Mouse (Mus musculus) small intestine, adult 2 months (tissue): Measurements from ENCODE around the gene Med6. TPM values are rescaled to one million over a fixed set of nuclear protein-coding genes. Genes with fewer than 3 reads are reported as not detected.

Experiments
- H3K27ac ChIP-seq: fragments of 200-500 bp; 2 replicates; pipeline ENCODE4 v1.5.1; 2012; ENCODE audit warnings: low read depth, low read length, control low read depth, inconsistent platforms; ENCODE audit not compliant: insufficient read depth
- H3K27me3 ChIP-seq: fragments of 200-500 bp; 2 replicates; pipeline ENCODE4 v1.6.1; 2012; ENCODE audit warnings: mild to moderate bottlenecking, moderate library complexity, low read length, inconsistent platforms; ENCODE audit not compliant: control insufficient read depth, insufficient read depth
- H3K36me3 ChIP-seq: fragments of 200-500 bp; 2 replicates; pipeline ENCODE4 v1.6.1; 2012; ENCODE audit warnings: mild to moderate bottlenecking, low read length, control low read depth, inconsistent platforms; ENCODE audit not compliant: control insufficient read depth, insufficient read depth
- H3K4me1 ChIP-seq: fragments of 200-500 bp; 2 replicates; pipeline ENCODE4 v1.6.1; 2012; ENCODE audit warnings: low read length, inconsistent platforms, mixed read lengths; ENCODE audit not compliant: control insufficient read depth, insufficient read depth, insufficient read length
- H3K4me3 ChIP-seq: fragments of 200-500 bp; 2 replicates; pipeline ENCODE4 v1.5.1; 2012; ENCODE audit warnings: low read depth, mild to moderate bottlenecking, control low read depth, inconsistent platforms, low read length, moderate library complexity
- CTCF ChIP-seq: fragments of 200-500 bp; IDR thresholded peaks from 2 replicates; pipeline ENCODE4 v1.5.1; 2012; ENCODE audit warnings: low read depth, mild to moderate bottlenecking, control low read depth, inconsistent platforms, low read length, moderate library complexity, mixed read lengths; ENCODE audit not compliant: insufficient replicate concordance, insufficient read length; ENCODE audit errors: extremely low read depth
- POLR2A ChIP-seq: fragments of 200-500 bp; IDR thresholded peaks from 2 replicates; pipeline ENCODE4 v1.6.1; 2012; ENCODE audit warnings: low read depth, mild to moderate bottlenecking, control low read depth, inconsistent platforms, low read length, moderate library complexity
- WGBS: fragments of 180-500 bp; shearing (Covaris S2); methylation state at CpG from one replicate; pipeline ENCODE4 v1.1.7; 2018; 5-methylcytosine and 5-hydroxymethylcytosine counted together
- polyA plus RNA-seq: library from polyadenylated mRNA; depleted of rRNA; stranded (reverse); fragments of >200 nt; gene quantifications from 2 replicates; pipeline ENCODE4 v1.2.3, GENCODE M21; 2012

Gene Med6
- polyA plus RNA-seq, 1 experiment: 2.3 TPM

DNA sequence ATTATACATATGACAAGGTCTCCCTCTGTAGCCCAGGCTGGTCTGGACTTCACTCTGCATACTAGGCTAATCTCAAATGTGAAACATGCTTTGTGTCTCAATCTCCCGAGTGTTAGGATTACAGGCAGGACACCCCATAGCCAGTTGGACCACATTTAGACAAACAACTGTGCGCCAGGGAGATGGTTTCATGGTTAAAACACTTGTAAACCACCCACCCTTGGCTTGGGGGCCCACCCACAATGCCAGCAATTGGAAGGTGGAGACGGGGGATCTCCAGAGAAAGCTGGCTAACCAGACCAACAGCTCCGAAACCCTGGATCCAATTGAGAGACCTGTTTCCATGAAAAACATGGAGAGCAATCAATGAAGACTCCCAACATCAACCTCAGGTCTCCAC lies 33.3 kb upstream of the Med6 start:
- 75% methylated on average over 4 of the region's 4 CpGs for WGBS
- H3K4me1 ChIP-seq: peaks cover 5% of the 10 kb centered on the region
- peaks cover 26% of the 10 kb centered on the region for H3K27me3 ChIP-seq
- no peak overlapping the region for H3K27ac ChIP-seq
- no peaks in the 10 kb centered on the region for H3K36me3 ChIP-seq
- H3K4me3 ChIP-seq: no peak overlapping the region
- TF ChIP-seq POLR2A (no peak), CTCF (no peak)

DNA sequence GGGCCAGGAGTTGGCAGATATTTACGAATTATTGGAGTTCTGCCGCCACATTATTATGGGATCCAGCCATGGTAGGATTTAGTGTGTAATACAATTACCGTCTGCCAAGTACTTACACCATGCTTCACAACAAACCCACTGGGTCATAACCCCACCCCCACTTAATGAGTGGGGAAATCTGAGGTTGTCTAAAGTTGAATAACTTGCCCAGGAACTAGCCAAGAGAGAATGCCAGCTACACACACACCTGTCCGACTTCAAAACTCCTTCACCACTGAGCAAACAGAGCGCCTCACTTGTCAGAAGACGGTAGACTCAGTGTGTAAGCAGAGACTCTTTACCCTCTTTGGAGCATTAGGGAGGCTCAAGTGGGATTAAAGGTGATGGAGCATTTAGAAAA lies 32.6 kb upstream of the Med6 start:
- WGBS: 63% methylated on average over 6 of the region's 6 CpGs
- H3K36me3 ChIP-seq: no peaks in the 10 kb centered on the region
- TF ChIP-seq CTCF (no peak), POLR2A (no peak)
- peaks cover 5% of the 10 kb centered on the region for H3K4me1 ChIP-seq
- H3K27ac ChIP-seq: no peak overlapping the region
- peaks cover 26% of the 10 kb centered on the region for H3K27me3 ChIP-seq
- no peak overlapping the region for H3K4me3 ChIP-seq

DNA sequence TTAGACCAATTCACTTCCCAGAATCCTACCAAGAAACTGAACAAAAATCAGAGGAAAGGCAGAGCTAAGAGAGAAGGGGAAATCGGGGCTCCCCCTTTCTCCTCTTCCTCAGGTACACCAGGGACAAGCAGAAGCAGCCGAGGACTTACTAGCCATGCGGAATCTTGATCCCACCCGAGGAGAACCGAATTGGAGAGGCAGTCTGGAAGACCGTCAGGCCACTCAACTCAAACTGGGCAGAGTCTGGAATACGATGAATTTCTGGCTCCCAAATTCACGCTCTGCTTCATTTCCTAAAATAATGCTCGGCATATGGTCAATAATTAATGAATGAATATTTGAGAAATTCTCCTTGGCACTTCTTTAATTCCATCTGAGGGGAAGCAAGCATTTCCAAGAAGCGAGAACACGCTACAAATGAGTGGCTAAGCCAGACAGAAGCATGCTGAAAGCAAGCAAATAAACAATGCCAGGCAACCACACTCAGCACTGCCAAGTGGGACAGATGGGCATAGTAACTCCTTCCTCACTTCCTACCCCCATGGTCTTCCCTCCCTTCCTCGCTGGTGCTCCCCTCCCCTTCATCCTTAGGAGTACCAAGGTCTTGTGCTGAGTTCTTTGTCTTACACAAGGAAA lies 31.5 kb upstream of the Med6 start:
- WGBS: 73% methylated on average over 12 of the region's 12 CpGs
- H3K4me3 ChIP-seq: no peak overlapping the region
- H3K27me3 ChIP-seq: peaks cover 19% of the 10 kb centered on the region
- H3K27ac ChIP-seq: no peak overlapping the region
- TF ChIP-seq CTCF (no peak), POLR2A (no peak)
- peaks cover 2% of the 10 kb centered on the region; the same call in 1 of the 2 replicates for H3K4me1 ChIP-seq
- no peaks in the 10 kb centered on the region for H3K36me3 ChIP-seq

DNA sequence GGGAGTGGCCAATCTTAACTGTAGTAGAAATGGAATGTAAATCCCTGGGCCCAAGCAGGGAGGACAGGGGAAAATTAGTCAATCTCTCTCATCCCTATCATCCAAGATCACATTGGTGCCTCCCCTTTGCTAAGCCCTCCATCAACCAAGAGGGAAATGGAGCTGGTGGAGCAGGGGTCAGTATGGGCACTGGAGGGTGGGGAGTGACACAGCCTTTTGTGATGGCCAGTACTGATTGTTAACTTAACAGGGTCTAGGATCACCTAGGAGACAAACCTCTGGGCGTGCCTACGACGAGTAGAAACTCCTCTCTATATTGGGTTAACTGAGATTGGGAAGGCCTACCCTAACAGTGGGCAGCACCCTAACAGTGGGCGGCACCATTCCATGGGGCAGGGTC lies 28.6 kb upstream of the Med6 start:
- WGBS: 66% methylated on average over 4 of the region's 4 CpGs
- no peak overlapping the region for H3K27ac ChIP-seq
- H3K36me3 ChIP-seq: no peaks in the 10 kb centered on the region
- no peaks in the 10 kb centered on the region for H3K4me1 ChIP-seq
- H3K4me3 ChIP-seq: no peak overlapping the region
- peaks cover 4% of the 10 kb centered on the region; the same call in 1 of the 2 replicates for H3K27me3 ChIP-seq
- TF ChIP-seq CTCF: no peak

DNA sequence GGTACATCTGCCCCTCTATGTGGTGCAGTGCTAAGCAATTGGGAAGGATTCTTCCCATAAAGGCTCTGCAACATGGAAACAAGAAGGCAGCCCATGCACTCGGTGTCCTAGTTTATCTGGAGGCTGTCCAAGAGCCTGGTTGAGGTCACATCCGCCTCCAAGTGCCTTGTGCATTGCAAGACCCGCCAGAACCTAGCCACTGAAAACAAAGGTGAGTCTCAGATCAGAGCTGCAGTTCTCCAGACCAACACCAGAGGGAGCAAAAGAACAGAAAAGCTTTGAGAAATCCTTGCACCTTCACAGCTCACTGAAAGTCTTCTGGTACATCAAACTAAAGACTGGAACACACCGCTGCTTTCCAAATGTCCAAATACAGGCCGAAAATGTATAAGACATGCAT lies 24.5 kb upstream of the Med6 start:
- H3K4me1 ChIP-seq: no peaks in the 10 kb centered on the region
- H3K4me3 ChIP-seq: no peak overlapping the region
- H3K27me3 ChIP-seq: 0 out of 2 replicates have a peak, but pooled peaks cover 4% of the 10 kb centered on the region
- H3K36me3 ChIP-seq: no peaks in the 10 kb centered on the region
- TF ChIP-seq POLR2A (no peak), CTCF (peak; percentile 53; the same call in 1 of the 2 replicates)
- 6% methylated on average over 5 of the region's 5 CpGs for WGBS
- H3K27ac ChIP-seq: no peak overlapping the region

DNA sequence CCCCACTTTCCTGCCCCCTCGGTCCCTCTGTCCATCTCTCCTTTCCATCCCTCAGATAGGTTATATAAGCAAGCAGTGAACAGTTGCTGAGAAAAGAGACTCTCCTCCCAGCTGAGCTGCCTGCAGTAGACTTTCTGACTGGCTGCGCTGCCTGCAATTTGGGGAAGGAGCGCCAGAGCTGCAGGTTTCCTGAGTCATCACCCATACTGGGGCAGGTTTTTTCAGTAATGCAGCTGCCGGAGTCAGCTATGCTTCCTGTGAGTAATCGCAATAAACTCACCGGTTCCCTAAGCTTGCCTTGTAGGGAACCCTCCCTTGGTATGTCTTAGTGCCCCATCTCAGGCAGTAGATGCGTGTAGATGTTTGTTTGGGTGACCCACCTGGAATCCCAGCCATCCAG lies 22.2 kb upstream of the Med6 start:
- no peak overlapping the region for H3K27ac ChIP-seq

DNA sequence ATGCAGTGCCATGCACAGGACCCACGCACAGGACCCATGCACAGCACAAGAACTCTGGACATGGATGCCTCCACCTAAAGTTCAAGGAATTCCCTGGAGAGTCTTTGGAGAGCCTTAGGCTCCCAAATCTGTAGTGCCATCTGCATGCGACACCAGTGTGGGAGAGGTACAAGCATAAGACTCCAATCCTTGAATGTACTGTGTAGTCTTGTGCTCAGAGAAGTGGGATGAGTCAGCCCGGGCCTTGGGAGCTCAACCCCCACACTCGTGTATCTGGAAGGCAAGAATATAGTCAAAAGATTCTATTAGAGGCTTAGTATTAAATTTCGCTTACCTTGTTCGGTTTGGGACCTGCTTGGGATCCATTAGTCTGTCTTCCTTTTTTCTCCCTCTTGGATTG lies 21.0 kb upstream of the Med6 start:
- Histone ChIP-seq H3K27me3 (0 out of 2 replicates have a peak, but pooled peaks cover 4% of the 10 kb centered on the region), H3K4me1 (no peaks in the 10 kb centered on the region), H3K36me3 (no peaks in the 10 kb centered on the region), H3K27ac (no peak overlapping the region), H3K4me3 (no peak overlapping the region)
- WGBS: 79% methylated on average over 6 of the region's 6 CpGs
- no peak for TF ChIP-seq POLR2A
- TF ChIP-seq CTCF: no peak

More for the DNA sequence above, 22.2 kb upstream of the Med6 start:
- Histone ChIP-seq H3K36me3 (no peaks in the 10 kb centered on the region), H3K4me3 (no peak overlapping the region), H3K4me1 (no peaks in the 10 kb centered on the region), H3K27me3 (0 out of 2 replicates have a peak, but pooled peaks cover 4% of the 10 kb centered on the region)
- 28% methylated on average over 7 of the region's 7 CpGs for WGBS
- TF ChIP-seq CTCF: no peak
